Mouse (Mus musculus) limb, embryonic 11.5 days (tissue): ENCODE data around the gene Slc44a3. TPM values are rescaled to one million over a fixed set of nuclear protein-coding genes. Genes with fewer than 3 reads are reported as not detected.

Source experiments
- ATAC-seq: fragments of 200-750 bp; cut with Nextera tagmentation; 2 replicates; pipeline ENCODE4 v1.8.0; 2017; ENCODE audit warnings: low read depth; ENCODE audit not compliant: insufficient number of reproducible peaks, low FRiP score, low TSS enrichment
- DNase-seq: peaks from one replicate; pipeline ENCODE4 v3.0.0-alpha.2; 2015; ENCODE audit warnings: low spot score
- H3K27ac ChIP-seq: fragments of 300-500 bp; sonication (generic); replicated peaks from 2 replicates; pipeline ENCODE4 v1.5.1; 2014; ENCODE audit warnings: low read depth, mild to moderate bottlenecking, low read length
- H3K27me3 ChIP-seq: fragments of 300-500 bp; sonication (generic); 2 replicates; pipeline ENCODE4 v1.6.1; 2014; ENCODE audit warnings: mild to moderate bottlenecking, low read length, mixed read lengths; ENCODE audit not compliant: control insufficient read depth, insufficient read depth
- H3K36me3 ChIP-seq: fragments of 300-500 bp; sonication (generic); 2 replicates; pipeline ENCODE4 v1.6.1; 2014; ENCODE audit warnings: mild to moderate bottlenecking, low read length, moderate library complexity, mixed read lengths; ENCODE audit not compliant: control insufficient read depth, insufficient read depth
- H3K4me1 ChIP-seq: fragments of 300-500 bp; sonication (generic); 2 replicates; pipeline ENCODE4 v1.6.1; 2014; ENCODE audit warnings: low read length, mixed read lengths; ENCODE audit not compliant: control insufficient read depth, insufficient read depth
- H3K4me2 ChIP-seq: fragments of 300-500 bp; sonication (generic); 2 replicates; pipeline ENCODE4 v1.6.1; 2014; ENCODE audit warnings: low read depth, mild to moderate bottlenecking, moderate library complexity; ENCODE audit not compliant: severe bottlenecking
- H3K4me3 ChIP-seq: fragments of 300-500 bp; sonication (generic); 2 replicates; pipeline ENCODE4 v1.5.1; 2014; ENCODE audit warnings: low read depth, low read length
- H3K9ac ChIP-seq: fragments of 300-500 bp; sonication (generic); 2 replicates; pipeline ENCODE4 v1.6.1; 2014; ENCODE audit warnings: mild to moderate bottlenecking, low read length
- H3K9me3 ChIP-seq: fragments of 300-500 bp; sonication (generic); 2 replicates; pipeline ENCODE4 v1.6.1; 2016; ENCODE audit warnings: low read length; ENCODE audit not compliant: control insufficient read depth
- WGBS: fragments of 180-500 bp; shearing (Covaris S2); extraction: QIAGEN DNeasy Blood & Tissue Kit; methylation state at CpG from one replicate; pipeline ENCODE4 v1.1.7; 2014; 5-methylcytosine and 5-hydroxymethylcytosine counted together
- polyA plus RNA-seq: library from polyadenylated mRNA; unstranded; fragments of >200 nt; fragmentation: Nextera tagmentation; extraction: Ambion mirVana; gene quantifications from 2 replicates; pipeline ENCODE4 v1.2.1, GENCODE M21; 2014

Gene Slc44a3
- polyA plus RNA-seq, 1 experiment from 2014 or later: 0.75 TPM

DNA sequence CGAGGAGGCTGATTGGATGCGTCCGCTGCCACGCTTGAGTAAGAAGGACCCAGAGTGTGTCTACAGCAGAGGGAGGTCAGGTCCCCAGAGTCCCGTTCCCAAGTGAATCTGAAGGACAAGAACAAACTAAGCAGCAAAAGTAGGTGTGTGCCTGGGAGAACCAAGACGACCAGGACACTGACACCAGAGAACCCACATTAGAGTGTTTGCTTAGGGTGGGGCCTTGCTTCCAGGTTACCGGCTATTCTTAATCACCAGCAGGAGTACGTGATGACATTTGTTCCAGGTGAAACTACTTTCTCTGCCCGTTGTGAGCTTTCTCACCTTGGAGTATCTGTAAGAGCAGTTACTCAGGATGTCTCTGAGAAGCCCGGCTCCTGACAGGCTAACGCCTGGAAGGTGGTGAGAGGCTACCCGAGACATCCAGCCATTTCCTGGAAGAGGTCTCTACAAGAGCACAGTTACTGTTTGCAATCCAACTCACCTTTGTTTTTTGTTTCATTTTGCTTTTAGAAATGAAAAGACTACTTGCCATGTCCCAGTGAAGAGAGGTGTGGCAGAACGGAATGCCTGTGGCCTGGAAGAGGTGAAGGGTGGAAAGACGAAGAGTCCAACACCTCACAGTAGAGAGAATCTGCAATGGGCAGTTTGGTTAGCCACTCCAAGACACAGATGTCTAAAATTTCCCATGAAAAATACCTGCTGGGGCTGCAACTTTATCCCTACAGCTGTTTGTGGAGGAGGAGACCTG is 28.1 kb upstream of the Slc44a3 start:
- Histone ChIP-seq H3K36me3 (no peaks in the 10 kb centered on the region), H3K9me3 (no peaks in the 10 kb centered on the region), H3K27ac (no peak overlapping the region), H3K27me3 (no peaks in the 10 kb centered on the region), H3K4me3 (no peak overlapping the region), H3K4me2 (no peak overlapping the region), H3K9ac (no peak overlapping the region), H3K4me1 (no peaks in the 10 kb centered on the region)
- WGBS: 85% methylated on average over 14 of the region's 14 CpGs
- DNase-seq (no peak), ATAC-seq (no peak)

DNA sequence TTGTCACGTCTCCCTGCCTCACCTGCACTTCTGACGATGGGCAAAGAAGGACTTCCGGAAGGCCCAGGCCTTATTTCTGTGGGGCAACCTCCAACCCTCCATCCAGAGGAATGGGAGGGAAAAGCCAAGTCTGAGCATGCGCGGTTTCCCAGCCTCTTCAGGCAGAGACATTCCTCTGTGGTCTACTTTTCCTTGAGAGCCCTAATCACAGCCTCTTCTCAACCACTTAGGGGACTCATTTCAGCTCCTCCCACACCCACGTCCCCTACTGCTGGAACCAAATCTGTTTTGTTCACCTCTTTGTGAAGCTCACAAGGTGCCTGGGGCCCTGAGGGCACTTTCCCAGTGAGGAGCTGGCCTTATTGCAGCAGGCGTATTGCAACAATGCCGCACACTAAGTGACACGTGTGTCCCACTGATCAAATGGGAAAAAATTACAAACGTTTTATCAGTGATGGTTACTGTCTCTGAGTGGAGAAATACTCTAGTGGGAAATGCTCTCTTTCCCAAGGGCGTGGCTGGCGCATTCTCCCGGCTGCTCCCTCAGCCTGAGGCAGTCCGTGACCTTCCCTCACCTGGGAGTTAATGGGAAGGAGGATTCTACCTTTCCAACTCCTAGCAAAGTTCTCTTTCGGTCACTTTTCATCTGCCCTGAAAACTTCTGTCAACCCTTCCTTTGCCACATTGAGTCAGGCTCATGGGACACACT is 27.4 kb upstream of the Slc44a3 start:
- Histone ChIP-seq H3K4me3 (no peak overlapping the region), H3K27ac (no peak overlapping the region), H3K9ac (no peak overlapping the region), H3K4me2 (no peak overlapping the region), H3K36me3 (no peaks in the 10 kb centered on the region), H3K27me3 (no peaks in the 10 kb centered on the region), H3K9me3 (no peaks in the 10 kb centered on the region), H3K4me1 (no peaks in the 10 kb centered on the region)
- WGBS: 81% methylated on average over 15 of the region's 15 CpGs
- no peak for DNase-seq
- no peak for ATAC-seq

DNA sequence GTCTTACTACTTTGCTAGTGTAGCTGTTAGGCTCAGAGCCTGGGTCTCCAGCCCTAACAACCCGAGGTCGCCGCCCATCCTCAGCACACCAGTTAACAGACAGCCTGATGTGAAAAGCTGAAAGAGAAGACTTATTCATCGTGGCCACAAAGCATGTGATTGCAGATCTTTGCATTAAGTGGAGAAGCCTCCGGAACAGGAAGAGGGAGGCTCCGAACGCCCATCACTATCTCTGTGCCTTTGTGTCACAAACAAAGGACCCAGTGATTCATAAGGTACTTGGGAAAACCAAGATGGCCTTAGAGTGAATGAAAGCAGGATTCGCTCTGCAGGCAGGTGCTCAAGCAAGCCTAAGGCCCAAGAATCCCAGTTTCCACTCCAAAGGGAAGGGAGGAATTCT is 26.7 kb upstream of the Slc44a3 start:
- no peak overlapping the region for H3K9ac ChIP-seq
- no peak for DNase-seq
- no peaks in the 10 kb centered on the region for H3K4me1 ChIP-seq
- no peaks in the 10 kb centered on the region for H3K36me3 ChIP-seq
- H3K4me2 ChIP-seq: no peak overlapping the region
- no peak for ATAC-seq
- H3K4me3 ChIP-seq: no peak overlapping the region
- WGBS: 94% methylated on average over 8 of the region's 8 CpGs
- H3K27me3 ChIP-seq: no peaks in the 10 kb centered on the region
- H3K27ac ChIP-seq: no peak overlapping the region
- H3K9me3 ChIP-seq: no peaks in the 10 kb centered on the region

DNA sequence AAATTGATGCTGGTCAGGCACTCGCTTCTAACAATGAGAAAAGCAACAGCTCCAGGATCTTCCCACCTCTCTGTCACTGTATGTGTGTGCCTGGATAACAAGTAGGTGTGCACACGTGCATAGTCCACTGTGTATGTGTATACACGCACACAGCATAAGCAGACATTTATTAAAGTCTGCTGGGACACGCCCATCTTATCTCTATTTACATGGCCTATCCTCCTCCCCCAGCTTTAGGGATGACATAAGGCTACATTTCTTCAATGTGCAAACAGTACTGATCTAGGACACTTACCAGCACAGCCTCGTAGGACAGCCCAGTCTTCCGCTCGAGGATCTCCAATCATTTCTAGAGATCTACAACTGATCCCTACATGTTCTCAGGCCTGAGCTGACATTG is 24.1 kb upstream of the Slc44a3 start:
- Histone ChIP-seq H3K4me1 (no peaks in the 10 kb centered on the region), H3K4me3 (no peak overlapping the region), H3K36me3 (no peaks in the 10 kb centered on the region), H3K9ac (no peak overlapping the region), H3K27ac (no peak overlapping the region), H3K9me3 (no peaks in the 10 kb centered on the region), H3K27me3 (no peaks in the 10 kb centered on the region), H3K4me2 (no peak overlapping the region)
- DNase-seq (no peak), ATAC-seq (no peak)
- WGBS: 85% methylated on average over 7 of the region's 7 CpGs

DNA sequence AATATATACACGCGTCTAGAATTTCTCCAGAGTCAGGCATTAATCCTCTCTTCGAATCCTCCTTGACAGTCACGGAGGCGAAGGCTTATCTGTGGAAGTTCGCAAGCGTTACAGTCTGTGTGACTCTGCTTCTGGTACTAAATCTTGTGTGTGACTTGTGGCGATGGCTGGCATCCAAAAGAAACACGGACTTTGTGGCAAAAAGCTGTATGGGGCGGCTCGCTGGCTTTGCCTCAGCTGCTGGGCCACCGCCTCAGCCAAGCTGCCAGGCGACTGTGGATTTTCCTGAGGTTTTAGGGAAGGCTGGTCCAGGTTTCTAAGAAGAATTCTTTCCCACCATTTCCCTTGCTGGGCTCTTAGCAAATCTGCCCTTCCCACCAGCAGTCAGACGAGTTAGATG is 21.1 kb upstream of the Slc44a3 start:
- ATAC-seq: no peak
- H3K4me3 ChIP-seq: no peak overlapping the region
- H3K9ac ChIP-seq: no peak overlapping the region
- H3K4me1 ChIP-seq: no peaks in the 10 kb centered on the region
- 89% methylated on average over 14 of the region's 14 CpGs for WGBS
- no peaks in the 10 kb centered on the region for H3K27me3 ChIP-seq
- H3K27ac ChIP-seq: no peak overlapping the region
- H3K36me3 ChIP-seq: no peaks in the 10 kb centered on the region
- H3K9me3 ChIP-seq: no peaks in the 10 kb centered on the region
- DNase-seq: no peak
- no peak overlapping the region for H3K4me2 ChIP-seq

DNA sequence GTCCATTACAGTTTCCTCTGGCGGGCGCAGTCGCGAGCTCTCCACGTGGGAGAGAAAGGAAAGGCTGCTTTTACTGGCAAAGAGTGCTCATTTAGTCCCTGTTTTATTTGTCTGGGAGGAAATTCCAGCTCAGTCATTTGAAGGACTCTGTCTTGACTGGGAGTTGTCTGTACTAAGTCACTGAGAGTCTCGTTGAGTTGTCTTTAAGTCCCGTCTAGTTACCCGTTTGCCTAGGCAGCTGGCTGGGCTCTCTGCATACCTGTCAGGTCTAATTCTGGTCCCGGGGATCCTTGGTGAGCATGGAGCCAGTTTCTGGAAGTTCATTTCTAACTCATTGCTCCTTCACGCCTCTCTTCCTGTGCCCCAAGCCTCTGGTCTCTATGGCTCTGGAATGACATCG is 20.5 kb upstream of the Slc44a3 start:
- Histone ChIP-seq H3K36me3 (no peaks in the 10 kb centered on the region), H3K9me3 (no peaks in the 10 kb centered on the region), H3K27me3 (no peaks in the 10 kb centered on the region), H3K4me2 (no peak overlapping the region), H3K4me3 (no peak overlapping the region), H3K4me1 (no peaks in the 10 kb centered on the region), H3K27ac (no peak overlapping the region), H3K9ac (no peak overlapping the region)
- WGBS: 56% methylated on average over 11 of the region's 11 CpGs
- DNase-seq (no peak), ATAC-seq (no peak)

DNA sequence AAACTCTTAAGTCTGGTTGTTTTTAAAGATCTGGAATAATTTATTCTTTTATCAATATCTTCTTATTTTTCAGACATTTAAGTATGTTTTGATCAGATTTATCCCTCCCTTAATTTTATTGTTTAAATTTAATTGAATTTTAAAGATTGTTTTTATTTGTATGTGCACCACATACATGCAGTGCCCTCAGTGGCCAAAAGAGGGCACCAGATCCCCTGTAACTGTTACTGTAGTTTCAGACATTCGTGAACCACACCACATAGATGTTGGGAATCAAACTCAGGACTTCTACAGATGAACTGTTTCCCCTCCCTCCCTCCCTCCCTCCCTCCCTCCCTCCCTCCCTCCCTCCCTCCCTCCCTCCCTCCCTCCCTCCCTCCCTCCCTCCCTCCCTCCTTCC is 18.2 kb upstream of the Slc44a3 start:
- Histone ChIP-seq H3K27ac (no peak overlapping the region), H3K4me2 (no peak overlapping the region), H3K27me3 (no peaks in the 10 kb centered on the region), H3K9ac (no peak overlapping the region), H3K4me1 (no peaks in the 10 kb centered on the region), H3K9me3 (no peaks in the 10 kb centered on the region), H3K4me3 (no peak overlapping the region), H3K36me3 (no peaks in the 10 kb centered on the region)
- ATAC-seq: no peak
- DNase-seq: peak; percentile 85
- 6% methylated on average over 1 of the region's 1 CpGs for WGBS

DNA sequence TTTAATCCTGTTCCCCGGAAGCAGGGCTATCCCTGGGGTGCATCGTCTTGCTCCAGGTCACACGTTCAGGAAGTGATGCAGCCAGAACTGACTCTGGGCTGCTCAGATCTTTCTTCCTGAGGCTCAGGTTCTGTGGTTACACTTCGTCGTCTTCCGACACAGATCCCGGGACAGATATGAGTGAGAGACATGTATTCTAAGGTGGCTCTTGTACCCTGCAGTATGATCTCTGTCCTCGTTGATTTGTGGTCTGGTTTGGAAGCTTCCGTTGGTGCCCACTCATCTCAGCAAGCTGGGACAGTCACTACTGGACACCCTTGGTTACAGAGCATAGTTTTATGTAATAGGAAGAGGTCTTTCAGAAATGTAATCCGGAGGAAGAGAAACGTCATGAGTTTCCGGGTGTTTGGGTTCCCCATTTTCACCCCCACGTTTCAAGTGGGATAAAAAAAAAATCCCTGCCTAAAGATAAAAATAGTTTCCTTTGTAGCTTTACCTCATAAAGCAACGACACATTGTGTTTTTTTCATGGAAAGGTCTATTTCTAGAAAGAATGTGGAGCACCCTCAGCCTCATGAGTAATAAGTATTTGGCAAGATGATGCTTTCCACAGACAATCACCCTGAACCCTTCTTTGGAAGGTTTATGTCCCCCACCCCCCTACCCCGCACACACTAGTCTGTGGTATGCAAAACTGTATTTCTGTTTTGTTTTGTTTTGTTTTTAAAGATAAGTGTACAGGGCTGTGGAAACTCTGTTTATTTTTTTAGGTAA is 15.8 kb upstream of the Slc44a3 start:
- Histone ChIP-seq H3K9me3 (no peaks in the 10 kb centered on the region), H3K27me3 (no peaks in the 10 kb centered on the region), H3K27ac (no peak overlapping the region), H3K36me3 (no peaks in the 10 kb centered on the region), H3K9ac (no peak overlapping the region), H3K4me3 (no peak overlapping the region), H3K4me2 (no peak overlapping the region), H3K4me1 (no peaks in the 10 kb centered on the region)
- no peak for DNase-seq
- no peak for ATAC-seq
- 76% methylated on average over 15 of the region's 15 CpGs for WGBS
